Mouse (Mus musculus): ENCODE data around the gene Scrn3.
A peak's percentile ranks its signal among the peaks of the same experiment; 100 is the strongest.

The Scrn3 gene

DNA sequence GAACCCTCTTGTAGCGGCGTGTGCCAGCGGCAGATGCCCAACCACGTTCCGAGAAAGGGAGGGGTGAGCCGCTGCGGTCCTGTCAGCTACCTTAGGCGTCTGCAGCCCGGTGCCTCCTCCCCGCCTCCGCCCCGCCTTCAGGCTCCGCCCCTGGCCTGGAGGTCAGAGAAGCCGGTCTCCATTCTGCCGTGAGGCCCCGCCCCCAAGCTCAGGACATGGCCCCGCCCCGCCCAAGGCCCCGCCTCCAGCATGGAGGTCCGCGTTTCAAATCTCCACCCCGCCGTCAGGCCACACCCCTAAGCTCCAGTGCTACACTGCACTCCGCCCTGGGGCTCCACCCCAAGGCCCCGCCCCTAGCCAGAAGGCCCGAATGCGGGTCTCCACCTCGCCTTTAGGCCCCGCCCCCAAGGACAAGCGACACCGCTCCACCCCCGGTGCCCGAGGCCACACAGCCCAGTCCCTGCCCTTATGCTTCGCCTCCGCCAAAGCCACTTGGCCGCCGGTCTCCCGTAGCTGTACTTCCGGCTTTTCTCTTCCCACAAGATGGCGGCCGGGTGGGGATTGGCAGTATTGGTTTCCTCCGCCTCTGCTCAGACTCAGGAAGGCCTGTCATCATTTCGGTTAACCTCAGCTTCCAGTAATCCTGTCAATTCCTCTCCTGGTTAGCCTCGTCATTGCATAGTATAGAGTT, 74.1 kb downstream of the Scrn3 start, which contains the start of gene Gpr155:
Gpr155 (minus strand) TSS at position 217 of the 691 bp plus-strand sequence.
- DNase-seq: peak; percentile 100

Data from cerebellum, adult 11-12 months (tissue).